Mouse (Mus musculus): ENCODE results near the gene Grin2a. TPM values are rescaled to one million over a fixed set of nuclear protein-coding genes. Genes with fewer than 3 reads are reported as not detected.

Grin2a gene
- total and polyA plus RNA-seq, 2 experiments from 2014 or later = 3.7 to 9.9 TPM

DNA sequence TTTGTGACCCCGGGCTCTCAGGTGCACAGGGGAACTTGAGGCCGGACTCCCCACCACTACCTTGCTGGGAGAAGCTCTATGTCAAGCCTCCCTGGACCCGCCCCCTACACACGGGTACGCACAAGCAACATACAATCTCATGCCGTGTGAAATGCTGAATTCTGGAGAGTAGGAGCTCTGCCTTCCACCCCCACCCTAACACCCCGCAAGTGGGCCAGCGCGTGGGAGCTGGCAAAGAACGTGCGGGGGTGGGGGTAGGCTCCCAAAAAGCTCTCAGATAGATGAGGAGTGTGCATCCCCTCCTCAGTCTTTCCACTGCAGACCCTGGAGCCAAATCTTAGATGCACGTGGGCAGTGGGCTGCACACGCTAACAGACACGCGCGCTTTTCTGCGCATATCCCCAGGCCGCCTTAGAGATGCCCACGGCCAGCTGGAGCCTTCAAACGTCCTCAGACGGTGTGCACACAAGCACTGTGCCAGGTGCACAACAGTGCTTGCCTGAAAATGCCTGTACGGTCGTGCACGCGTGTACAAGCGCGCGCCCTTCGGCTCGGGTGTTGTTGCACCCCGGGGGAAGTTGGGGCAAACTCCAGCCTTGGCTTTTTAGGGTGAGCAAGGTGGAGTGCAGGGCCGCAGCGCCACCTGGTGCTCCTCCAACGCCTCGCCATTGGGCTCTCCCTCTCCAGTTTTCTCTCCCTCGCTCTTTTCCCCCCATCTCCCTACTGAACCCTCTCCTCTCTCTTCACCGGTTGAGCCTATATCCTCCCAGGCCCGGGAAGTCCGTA, 1.9 kb downstream of the Grin2a start:
- DNase-seq (peak; percentile 90), ATAC-seq (peak; percentile 82)
- WGBS = 1% methylated on average over 39 of the region's 39 CpGs
- peak overlapping the region; percentile 49 for H3K4me3 ChIP-seq (ENCODE audit: low read depth, low read length)
- peak overlapping the region; percentile 90 for H3K4me2 ChIP-seq (ENCODE audit: low read depth)
- peaks cover 4% of the 10 kb centered on the region; the same call in 1 of the 2 replicates for H3K4me1 ChIP-seq (ENCODE audit: insufficient read depth)
- H3K27me3 ChIP-seq (ENCODE audit: insufficient read depth, low read length) = peaks cover 14% of the 10 kb centered on the region
- H3K36me3 ChIP-seq (ENCODE audit: insufficient read depth) = no peaks in the 10 kb centered on the region
- peak overlapping the region; percentile 61 for H3K9ac ChIP-seq
- TF ChIP-seq CTCF (IDR thresholded peaks at IDR 0.05; ENCODE audit: low read depth) = peak; percentile 96
- H3K9me3 ChIP-seq (ENCODE audit: low read length) = no peaks in the 10 kb centered on the region
- H3K27ac ChIP-seq (ENCODE audit: low read depth, low read length) = peak overlapping the region; percentile 66

DNA sequence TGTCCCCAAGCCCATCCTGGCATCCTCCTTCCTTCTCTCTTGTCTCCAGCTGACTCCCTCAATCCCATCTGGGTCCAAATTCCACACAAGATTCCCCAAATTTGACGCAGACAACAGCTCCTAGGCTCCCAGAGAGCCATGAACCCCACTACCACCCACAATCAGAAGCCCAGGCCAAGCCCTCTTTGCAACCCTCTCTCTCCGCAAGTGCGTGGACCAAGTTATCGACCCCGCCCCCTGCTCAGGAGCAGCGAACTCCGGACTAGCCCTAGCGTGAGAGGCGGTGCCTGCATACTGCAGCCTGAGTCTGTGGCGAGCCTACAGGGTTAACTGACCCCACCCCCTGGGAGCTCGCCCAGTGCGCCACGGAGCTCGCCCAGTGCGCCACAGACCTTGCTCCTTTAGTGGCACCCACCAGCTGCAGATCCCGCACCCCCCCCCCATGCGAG, 2.6 kb downstream of the Grin2a start:
- H3K27ac ChIP-seq (ENCODE audit: low read depth, low read length) = no peak overlapping the region
- H3K4me1 ChIP-seq (ENCODE audit: insufficient read depth) = peaks cover 4% of the 10 kb centered on the region; the same call in 1 of the 2 replicates
- DNase-seq (peak; percentile 17), ATAC-seq (no peak)
- no peaks in the 10 kb centered on the region for H3K9me3 ChIP-seq (ENCODE audit: low read length)
- H3K36me3 ChIP-seq (ENCODE audit: insufficient read depth) = no peaks in the 10 kb centered on the region
- WGBS = 3% methylated on average over 17 of the region's 17 CpGs
- peak overlapping the region; percentile 61 for H3K9ac ChIP-seq
- peaks cover 14% of the 10 kb centered on the region for H3K27me3 ChIP-seq (ENCODE audit: insufficient read depth, low read length)
- peak overlapping the region; percentile 49 for H3K4me3 ChIP-seq (ENCODE audit: low read depth, low read length)
- H3K4me2 ChIP-seq (ENCODE audit: low read depth) = peak overlapping the region; percentile 90
- no peak for TF ChIP-seq CTCF (IDR thresholded peaks at IDR 0.05; ENCODE audit: low read depth)

DNA sequence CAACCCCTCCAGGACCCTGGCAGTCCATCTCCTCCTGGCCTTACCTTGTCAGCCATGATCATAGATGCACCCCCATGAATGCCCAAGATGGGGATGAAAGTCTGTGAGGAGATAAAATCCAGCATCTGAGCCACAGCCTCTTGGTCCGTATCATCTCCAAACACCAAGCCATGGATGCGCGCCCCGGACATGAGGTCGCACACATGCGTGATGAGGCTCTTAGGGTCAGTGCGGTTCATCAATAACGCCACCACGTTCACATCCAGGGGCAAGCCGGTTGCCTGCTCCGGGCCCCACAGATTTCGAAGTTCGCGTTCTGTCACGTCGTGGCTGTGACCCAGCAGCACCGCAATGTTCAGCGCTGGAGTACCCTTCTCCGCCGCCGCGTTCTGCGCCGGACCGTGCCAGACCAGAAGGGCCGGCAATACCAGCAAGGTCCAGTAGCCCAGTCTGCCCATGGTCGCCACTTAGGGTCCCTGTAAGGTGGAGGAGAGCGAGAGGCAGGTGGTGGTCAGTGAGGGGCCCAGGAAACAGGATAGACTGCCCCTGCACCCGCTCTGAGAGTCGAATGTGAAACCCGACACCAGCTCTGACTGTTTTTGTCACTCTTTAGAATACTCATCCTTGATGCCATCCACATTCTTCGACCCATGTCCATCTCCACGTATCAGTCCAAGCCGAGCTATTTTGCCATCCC, 3.1 kb downstream of the Grin2a start:
- no peaks in the 10 kb centered on the region for H3K36me3 ChIP-seq (ENCODE audit: insufficient read depth)
- H3K4me3 ChIP-seq (ENCODE audit: low read depth, low read length) = peak overlapping the region; percentile 49
- peak overlapping the region; percentile 90 for H3K4me2 ChIP-seq (ENCODE audit: low read depth)
- peaks cover 14% of the 10 kb centered on the region for H3K27me3 ChIP-seq (ENCODE audit: insufficient read depth, low read length)
- no peak overlapping the region for H3K27ac ChIP-seq (ENCODE audit: low read depth, low read length)
- H3K4me1 ChIP-seq (ENCODE audit: insufficient read depth) = peaks cover 4% of the 10 kb centered on the region; the same call in 1 of the 2 replicates
- peak overlapping the region; percentile 61 for H3K9ac ChIP-seq
- DNase-seq (no peak), ATAC-seq (no peak)
- 21% methylated on average over 34 of the region's 34 CpGs for WGBS
- no peaks in the 10 kb centered on the region for H3K9me3 ChIP-seq (ENCODE audit: low read length)
- peak; percentile 23; the same call in 1 of the 2 replicates for TF ChIP-seq CTCF (IDR thresholded peaks at IDR 0.05; ENCODE audit: low read depth)

DNA sequence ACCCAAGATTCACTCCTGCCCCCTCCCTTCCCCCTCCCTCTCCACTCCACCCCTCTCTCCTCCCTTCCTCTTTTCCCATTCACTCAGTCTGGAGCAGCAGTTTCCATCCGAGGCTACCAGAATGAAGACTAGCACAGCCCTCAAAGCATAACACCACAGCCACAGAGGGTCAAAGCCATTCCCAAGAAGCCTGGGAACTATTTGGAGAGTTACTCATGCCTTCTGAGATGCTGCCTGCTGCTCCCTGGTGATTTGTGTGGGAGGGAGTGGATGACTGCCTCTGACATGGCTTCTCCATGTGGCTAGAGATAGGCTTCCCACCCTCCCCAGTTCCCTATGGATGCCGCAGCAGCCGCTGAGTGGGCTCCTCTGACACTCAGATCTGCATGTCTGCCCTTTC, 10.3 kb downstream of the Grin2a start:
- Histone ChIP-seq H3K27ac (ENCODE audit: low read depth, low read length) (no peak overlapping the region), H3K36me3 (ENCODE audit: insufficient read depth) (no peaks in the 10 kb centered on the region), H3K4me3 (ENCODE audit: low read depth, low read length) (no peak overlapping the region), H3K27me3 (ENCODE audit: insufficient read depth, low read length) (no peaks in the 10 kb centered on the region), H3K9ac (no peak overlapping the region), H3K4me1 (ENCODE audit: insufficient read depth) (no peaks in the 10 kb centered on the region), H3K9me3 (ENCODE audit: low read length) (no peaks in the 10 kb centered on the region), H3K4me2 (ENCODE audit: low read depth) (no peak overlapping the region)
- DNase-seq (no peak), ATAC-seq (no peak)
- TF ChIP-seq CTCF (IDR thresholded peaks at IDR 0.05; ENCODE audit: low read depth) = no peak
- 64% methylated on average over 3 of the region's 3 CpGs for WGBS

GRCm38 (mm10) chr16:9980641-9981040, 14.7 kb downstream of the Grin2a start:
- no peak for ATAC-seq
- no peak for TF ChIP-seq CTCF (IDR thresholded peaks at IDR 0.05; ENCODE audit: low read depth)
- WGBS = 24% methylated on average over 2 of the region's 2 CpGs

GRCm38 (mm10) chr16:9978173-9978572, 17.2 kb downstream of the Grin2a start:
- DNase-seq = no peak
- no peak overlapping the region for H3K27ac ChIP-seq (ENCODE audit: low read depth, low read length)
- no peaks in the 10 kb centered on the region for H3K4me1 ChIP-seq (ENCODE audit: insufficient read depth)
- no peak for TF ChIP-seq CTCF (IDR thresholded peaks at IDR 0.05; ENCODE audit: low read depth)
- H3K4me2 ChIP-seq (ENCODE audit: low read depth) = no peak overlapping the region
- H3K4me3 ChIP-seq (ENCODE audit: low read depth, low read length) = no peak overlapping the region
- no peaks in the 10 kb centered on the region for H3K27me3 ChIP-seq (ENCODE audit: insufficient read depth, low read length)
- no peak for ATAC-seq
- no peak overlapping the region for H3K9ac ChIP-seq
- no peaks in the 10 kb centered on the region for H3K9me3 ChIP-seq (ENCODE audit: low read length)
- WGBS = 74% methylated on average over 2 of the region's 2 CpGs
- H3K36me3 ChIP-seq (ENCODE audit: insufficient read depth) = no peaks in the 10 kb centered on the region

More at GRCm38 (mm10) chr16:9980641-9981040, 14.7 kb downstream of the Grin2a start:
- H3K36me3 ChIP-seq (ENCODE audit: insufficient read depth) = no peaks in the 10 kb centered on the region
- no peaks in the 10 kb centered on the region for H3K27me3 ChIP-seq (ENCODE audit: insufficient read depth, low read length)
- no peaks in the 10 kb centered on the region for H3K4me1 ChIP-seq (ENCODE audit: insufficient read depth)
- no peak overlapping the region for H3K9ac ChIP-seq
- H3K9me3 ChIP-seq (ENCODE audit: low read length) = no peaks in the 10 kb centered on the region
- no peak overlapping the region for H3K27ac ChIP-seq (ENCODE audit: low read depth, low read length)
- no peak overlapping the region for H3K4me3 ChIP-seq (ENCODE audit: low read depth, low read length)
- DNase-seq = no peak
- no peak overlapping the region for H3K4me2 ChIP-seq (ENCODE audit: low read depth)

- WGBS = 84% methylated on average over 3 of the region's 3 CpGs
- no peaks in the 10 kb centered on the region for H3K4me1 ChIP-seq (ENCODE audit: insufficient read depth)
- no peak for ATAC-seq
Observed at GRCm38 (mm10) chr16:9972705-9973104, 22.7 kb downstream of the Grin2a start.

More at GRCm38 (mm10) chr16:9972705-9973104, 22.7 kb downstream of the Grin2a start:
- no peak overlapping the region for H3K4me3 ChIP-seq (ENCODE audit: low read depth, low read length)
- H3K27ac ChIP-seq (ENCODE audit: low read depth, low read length) = no peak overlapping the region
- H3K4me2 ChIP-seq (ENCODE audit: low read depth) = no peak overlapping the region
- H3K36me3 ChIP-seq (ENCODE audit: insufficient read depth) = no peaks in the 10 kb centered on the region
- TF ChIP-seq CTCF (IDR thresholded peaks at IDR 0.05; ENCODE audit: low read depth) = no peak
- H3K27me3 ChIP-seq (ENCODE audit: insufficient read depth, low read length) = no peaks in the 10 kb centered on the region
- H3K9me3 ChIP-seq (ENCODE audit: low read length) = no peaks in the 10 kb centered on the region
- H3K9ac ChIP-seq = no peak overlapping the region
- DNase-seq = no peak
